20 mouse cellular contexts compared by ENCODE assay signal in genomic region chr2:93161914-93162664, GRCm38 (mm10). TPM values are rescaled to one million over a fixed set of nuclear protein-coding genes. Genes with fewer than 3 reads are reported as not detected.
DNase-seq lines count a peak whose midpoint lies in the region; ATAC-seq and TF ChIP-seq lines count a peak whose summit lies in the region.
"Had no signal": no experiment of that assay in that cellular context is flagged by ENCODE, and none has a peak within 500 bp of the region (broad histone marks: within the 10 kb centered on the region; RNA-seq: fewer than 3 reads in every experiment).

No protein-coding gene starts in this region.

- WGBS in heart, embryonic 11.5 days (ENCODE audit: insufficient replicate concordance), result 65% methylated on average over 7 of the region's 7 CpGs
- 70% methylated on average over 7 of the region's 7 CpGs for WGBS in liver, adult 2 months
- 21% methylated on average over 7 of the region's 7 CpGs for WGBS in liver, embryonic 12.5 days (ENCODE audit: insufficient replicate concordance)

- H3K9ac ChIP-seq in heart, embryonic 11.5 days (ENCODE audit: low read depth, low read length), result no peak overlapping the region
- no peak overlapping the region for H3K9ac ChIP-seq in liver, adult 2 months (ENCODE audit: low read depth, low read length)
- no peak overlapping the region for H3K9ac ChIP-seq in liver, embryonic 12.5 days
- H3K9ac ChIP-seq in MEL (ENCODE audit: control insufficient read depth, low read depth, low read length, poor library complexity, severe bottlenecking), result peak overlapping the region; percentile 42; the same call in 1 of the 2 replicates
- H3K9ac ChIP-seq: embryonic facial prominence, embryonic 13.5 days; lung, embryonic 15.5 days; midbrain, embryonic 15.5 days had no signal

- H3K36me3 ChIP-seq in heart, embryonic 11.5 days (ENCODE audit: control insufficient read depth, insufficient read depth, low read length), result no peaks in the 10 kb centered on the region
- H3K36me3 ChIP-seq in liver, adult 2 months (ENCODE audit: control insufficient read depth, insufficient read depth, low read length), result no peaks in the 10 kb centered on the region
- H3K36me3 ChIP-seq in liver, embryonic 12.5 days, result no peaks in the 10 kb centered on the region
- H3K36me3 ChIP-seq in MEL (ENCODE audit: control insufficient read depth in 1 of 2, insufficient read depth in 2 of 2, low read length in 2 of 2), result peaks cover 0 to 36% of the 10 kb centered on the region in 2 experiments; a peak in 2 of 4 replicates
- H3K36me3 ChIP-seq: embryonic facial prominence, embryonic 13.5 days; lung, embryonic 15.5 days; midbrain, embryonic 15.5 days had no signal

- H3K27me3 ChIP-seq in heart, embryonic 11.5 days (ENCODE audit: control insufficient read depth, insufficient read depth, low read length), result 0 out of 2 replicates have a peak, but pooled peaks cover 6% of the 10 kb centered on the region
- no peaks in the 10 kb centered on the region for H3K27me3 ChIP-seq in liver, adult 2 months (ENCODE audit: control insufficient read depth, insufficient read depth, low read length)
- peaks cover 24% of the 10 kb centered on the region for H3K27me3 ChIP-seq in liver, embryonic 12.5 days (replicated peaks)
- H3K27me3 ChIP-seq in MEL (ENCODE audit: control insufficient read depth in 1 of 2, insufficient read depth in 2 of 2, low read length in 2 of 2), result no peaks in the 10 kb centered on the region
- H3K27me3 ChIP-seq: embryonic facial prominence, embryonic 13.5 days; lung, embryonic 15.5 days; midbrain, embryonic 15.5 days had no signal

- peaks cover 7% of the 10 kb centered on the region for H3K4me1 ChIP-seq in heart, embryonic 11.5 days (ENCODE audit: control insufficient read depth, insufficient read depth, low read length)
- H3K4me1 ChIP-seq in liver, adult 2 months (ENCODE audit: control insufficient read depth, insufficient read depth, low read length), result peaks cover 5% of the 10 kb centered on the region; the same call in 1 of the 2 replicates
- H3K4me1 ChIP-seq in liver, embryonic 12.5 days, result 0 out of 2 replicates have a peak, but pooled peaks cover 3% of the 10 kb centered on the region
- H3K4me1 ChIP-seq in MEL (ENCODE audit: control insufficient read depth in 1 of 2, insufficient read depth in 2 of 2, low read length in 2 of 2), result peaks cover 31 to 44% of the 10 kb centered on the region in 2 experiments

- H3K27ac ChIP-seq in heart, embryonic 11.5 days (ENCODE audit: low read depth, low read length), result no peak overlapping the region
- peak overlapping the region; percentile 1; the same call in 1 of the 2 replicates for H3K27ac ChIP-seq in liver, adult 2 months (replicated peaks; ENCODE audit: insufficient read depth, low read depth, low read length)
- H3K27ac ChIP-seq in liver, embryonic 12.5 days, result no peak overlapping the region
- peak overlapping the region; percentile 95 for H3K27ac ChIP-seq in MEL (ENCODE audit: control insufficient read depth, low read depth, low read length)
- H3K27ac ChIP-seq: embryonic facial prominence, embryonic 13.5 days; lung, embryonic 15.5 days; macrophage; midbrain, embryonic 15.5 days had no signal

- H3K4me2 ChIP-seq in heart, embryonic 11.5 days, result no peak overlapping the region
- no peak overlapping the region for H3K4me2 ChIP-seq in liver, embryonic 12.5 days
- H3K4me2 ChIP-seq: embryonic facial prominence, embryonic 13.5 days; lung, embryonic 15.5 days; midbrain, embryonic 15.5 days had no signal

- no peak for TF ChIP-seq POLR2A in liver, adult 2 months (IDR thresholded peaks at IDR 0.05; ENCODE audit: extremely low read depth, insufficient read depth, low read length)
- peak in 1 of 2 experiments; percentile 56; a peak in 2 of 4 replicates for TF ChIP-seq POLR2A in MEL (IDR thresholded peaks at IDR 0.05; ENCODE audit: control insufficient read depth in 1 of 2, insufficient read depth in 1 of 2, low read depth in 1 of 2, low read length in 2 of 2, poor library complexity in 1 of 2)

- peak; percentile 91 for DNase-seq in heart, adult 11 months
- no peak for DNase-seq in liver, adult 2 months (ENCODE audit: extremely low read depth, low read depth, low spot score)
- peak; percentile 86 for DNase-seq in MEL (ENCODE audit: low read depth, low spot score)
- no peak for DNase-seq in left cerebral cortex, adult 8-10 months (ENCODE audit: low spot score in 2 of 2)
- no peak for DNase-seq in layer of hippocampus, postnatal 25 days (ENCODE audit: extremely low spot score in 1 of 2, low spot score in 1 of 2)
- DNase-seq: adrenal gland, postnatal 14 days; cerebellum, adult 2 months; gastrocnemius, postnatal 14 days; kidney, postnatal 4 days; right cerebral cortex, adult 18-20 months; thymus, postnatal 25 days had no signal

- H3K79me2 ChIP-seq in liver, adult 2 months (ENCODE audit: control insufficient read depth, insufficient read depth, low read length), result no peaks in the 10 kb centered on the region
- H3K79me2 ChIP-seq in MEL (ENCODE audit: control insufficient read depth, insufficient read depth, low read length, poor library complexity), result no peaks in the 10 kb centered on the region

- no peaks in the 10 kb centered on the region for H3K9me3 ChIP-seq in heart, embryonic 11.5 days (replicated peaks; ENCODE audit: control insufficient read depth, low read length)
- H3K9me3 ChIP-seq in liver, embryonic 12.5 days (replicated peaks), result no peaks in the 10 kb centered on the region
- no peaks in the 10 kb centered on the region for H3K9me3 ChIP-seq in MEL (replicated peaks; ENCODE audit: insufficient read depth, low read length)
- H3K9me3 ChIP-seq: embryonic facial prominence, embryonic 13.5 days; lung, embryonic 15.5 days; midbrain, embryonic 15.5 days had no signal

- no peak overlapping the region for H3K4me3 ChIP-seq in heart, embryonic 11.5 days (ENCODE audit: low read depth, low read length)
- no peak overlapping the region for H3K4me3 ChIP-seq in liver, adult 2 months (ENCODE audit: insufficient read depth, low read depth, low read length)
- H3K4me3 ChIP-seq in liver, embryonic 12.5 days, result no peak overlapping the region
- peak overlapping the region in 1 of 2 experiments; percentile 19; a peak in 1 of 4 replicates for H3K4me3 ChIP-seq in MEL (ENCODE audit: control insufficient read depth in 1 of 2, insufficient read depth in 1 of 2, low read depth in 2 of 2, low read length in 2 of 2)
- H3K4me3 ChIP-seq: embryonic facial prominence, embryonic 13.5 days; lung, embryonic 15.5 days; midbrain, embryonic 15.5 days had no signal

- no peak for ATAC-seq in heart, embryonic 11.5 days (replicated peaks; ENCODE audit: insufficient number of reproducible peaks, low FRiP score, low TSS enrichment)
- ATAC-seq in liver, embryonic 12.5 days, result no peak
- ATAC-seq in megakaryocyte progenitor cell, adult 5-6 weeks (replicated peaks; ENCODE audit: poor library complexity), result peak; percentile 74
- ATAC-seq: activated CD4-positive, CD25-positive, alpha-beta regulatory T cell, adult 4 months; midbrain, embryonic 15.5 days; Patski had no signal

- no peak for TF ChIP-seq RAD21 in MEL (IDR thresholded peaks at IDR 0.05; ENCODE audit: low read depth, low read length)

- TF ChIP-seq EP300 in MEL (IDR thresholded peaks at IDR 0.05; ENCODE audit: low read depth in 1 of 2, low read length in 2 of 2), result peak; percentile 90 to 98

- TF ChIP-seq CTCF in liver, adult 2 months (IDR thresholded peaks at IDR 0.05; ENCODE audit: low read depth, low read length), result no peak
- TF ChIP-seq CTCF in MEL (IDR thresholded peaks at IDR 0.05 in 2 of 3, conservative IDR thresholded peaks at IDR 0.05 in 1 of 3; ENCODE audit: control insufficient read depth in 1 of 3, insufficient read depth in 1 of 3, low read depth in 2 of 3, low read length in 3 of 3, poor library complexity in 1 of 3, severe bottlenecking in 1 of 3), result no peak

TF ChIP-seq in MEL, 35 proteins besides CTCF, POLR2A, EP300 and RAD21 (continues in another document):
- TF ChIP-seq USF2 (IDR thresholded peaks at IDR 0.05; ENCODE audit: borderline replicate concordance in 1 of 2, insufficient read depth in 1 of 2, low read depth in 1 of 2, low read length in 2 of 2) (no peak), KAT2A (conservative IDR thresholded peaks at IDR 0.05; ENCODE audit: low read depth, low read length) (peak; percentile 35; the same call in 1 of the 2 replicates), TAL1 (IDR thresholded peaks at IDR 0.05; ENCODE audit: low read length) (no peak), TCF12 (IDR thresholded peaks at IDR 0.05; ENCODE audit: low read depth, low read length) (peak; percentile 62; the same call in 1 of the 2 replicates), SIN3A (IDR thresholded peaks at IDR 0.05; ENCODE audit: low read length) (peak; percentile 70; the same call in 1 of the 2 replicates), MAFK (IDR thresholded peaks at IDR 0.05; ENCODE audit: borderline replicate concordance, low read depth, low read length) (peak; percentile 36; the same call in 1 of the 2 replicates), GABPA (IDR thresholded peaks at IDR 0.05; ENCODE audit: low read depth, low read length) (no peak), USF1 (IDR thresholded peaks at IDR 0.05; ENCODE audit: low read depth, low read length) (no peak), ZC3H11A (IDR thresholded peaks at IDR 0.05; ENCODE audit: low read depth, low read length) (no peak), SMC3 (IDR thresholded peaks at IDR 0.05; ENCODE audit: low read depth, low read length) (no peak), MAZ (IDR thresholded peaks at IDR 0.05; ENCODE audit: low read depth, low read length) (peak; percentile 28; the same call in 1 of the 2 replicates), POLR2AphosphoS2 (IDR thresholded peaks at IDR 0.05; ENCODE audit: low read length) (no peak), E2F4 (IDR thresholded peaks at IDR 0.05; ENCODE audit: borderline replicate concordance, low read depth, low read length) (no peak), GATA1 (IDR thresholded peaks at IDR 0.05; ENCODE audit: low read depth, low read length) (peak; percentile 96), UBTF (IDR thresholded peaks at IDR 0.05; ENCODE audit: borderline replicate concordance, insufficient read depth, low read depth, low read length) (no peak), ETS1 (IDR thresholded peaks at IDR 0.05; ENCODE audit: low read depth, low read length) (peak; percentile 83)

RNA-seq across cellular contexts. Expression of gene Trp53i11, which starts 25.3 kb away (rescaled TPM):
- polyA plus RNA-seq in heart, embryonic 11.5 days (2014; fragmentation: Nextera tagmentation; extraction: Ambion mirVana), result 23.6 and 27.7 TPM in 2 replicates
- total RNA-seq in liver, adult 2 months (2014; rRNA removed), result 1.9 and 5.0 TPM in 2 replicates
- 7.1 and 9.1 TPM in 2 replicates for polyA plus RNA-seq in liver, adult 2 months (2012; rRNA removed)
- 2.6 and 3.2 TPM in 2 replicates for polyA plus RNA-seq in liver, embryonic 12.5 days (2016; fragmentation: Nextera tagmentation; extraction: Ambion mirVana)
- not detected in 2 replicates for total RNA-seq in MEL (2012; rRNA removed)
- not detected for polyA plus RNA-seq in MEL (2012; ENCODE audit: insufficient read depth in 1 of 2, insufficient read length in 2 of 2, low read depth in 1 of 2, low replicate concordance in 2 of 2, missing spikeins in 1 of 2)
- 2.2 and 2.4 TPM in 2 replicates for total RNA-seq in megakaryocyte progenitor cell, adult 5-6 weeks (2015)
- 1.00 and 1.8 TPM in 2 replicates for total RNA-seq in megakaryocyte progenitor cell, adult 5-6 weeks (2017)
- total RNA-seq in left cerebral cortex, adult 8-10 months (2022), result 10 to 100 TPM; 78.5 to 91.8 (median 86.0) TPM
- total RNA-seq in layer of hippocampus, postnatal 25 days (2021), result 10 to 100 TPM; 73.9 to 75.7 TPM

Comparison
In these comparisons a context has a peak if more than half of its experiments do, and no peak if none do; other contexts are left out.
1. H3K27ac ChIP-seq: peak in liver, adult 2 months (single experiment) and MEL (single experiment); none in heart, embryonic 11.5 days (single experiment) and liver, embryonic 12.5 days (single experiment).
2. DNase-seq: peak in heart, adult 11 months (single experiment) and MEL (single experiment); none in liver, adult 2 months (single experiment), left cerebral cortex, adult 8-10 months (0 of 2) and layer of hippocampus, postnatal 25 days (0 of 2).
3. RNA of gene Trp53i11, which starts 25.3 kb away (total RNA-seq): 78.5 to 91.8 TPM in left cerebral cortex, adult 8-10 months and 73.9 to 75.7 TPM in layer of hippocampus, postnatal 25 days; 1.00 to 2.4 TPM in megakaryocyte progenitor cell, adult 5-6 weeks, 1.9 to 5.0 TPM in liver, adult 2 months and not detected in MEL; every median in the first group is over 10 times any median in the second.